Mouse (Mus musculus) urinary bladder, postnatal 25 days (tissue): ENCODE results near the gene Maged1.
A peak's percentile ranks its signal among the peaks of the same experiment; 100 is the strongest.
"Not testable (repeated sequence)": the region's sequence is repeated elsewhere in the genome, so short reads cannot be mapped to it uniquely, and the experiment has no call there.

Experiments
- DNase-seq: peaks from one replicate; pipeline ENCODE4 v3.0.0; 2022; ENCODE audit warnings: low spot score

The Maged1 gene

DNA sequence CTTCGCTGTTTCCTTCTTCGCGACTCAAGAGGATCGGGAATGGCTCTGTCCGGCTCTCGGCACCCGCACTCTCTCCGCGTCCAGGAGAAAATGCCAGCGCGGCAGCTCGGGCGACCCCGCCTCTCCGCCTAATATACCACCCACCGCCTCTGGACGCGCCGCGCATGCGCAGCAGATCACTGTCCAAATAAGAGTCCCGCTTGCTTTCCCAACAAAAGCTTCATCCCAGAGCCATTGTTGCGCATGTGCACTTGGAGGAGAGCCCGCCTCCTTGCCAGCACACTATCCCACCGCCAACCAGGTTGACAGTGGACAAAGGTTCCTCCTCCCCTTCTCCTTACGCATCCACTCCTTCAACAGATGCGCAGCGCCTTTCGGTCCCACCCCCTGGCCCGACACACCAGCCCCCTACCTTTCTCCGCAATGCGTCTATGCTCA, at the start of gene Maged1:
Gene Maged1 (minus strand): TSS at position 226 of the 438 bp plus-strand sequence.
- peak; percentile 78 for DNase-seq

GRCm38 (mm10) chrX:94580251-94580650, 38.3 kb upstream of the Maged1 start:
- DNase-seq, result no peak

- no peak for DNase-seq
Observed at GRCm38 (mm10) chrX:94564694-94565093, 22.8 kb upstream of the Maged1 start.

GRCm38 (mm10) chrX:94562392-94562791, 20.4 kb upstream of the Maged1 start:
- DNase-seq, result no peak

GRCm38 (mm10) chrX:94548227-94548626, 6.3 kb upstream of the Maged1 start:
- no peak for DNase-seq

- DNase-seq, result no peak
Observed at GRCm38 (mm10) chrX:94545941-94546340, 4.0 kb upstream of the Maged1 start.

DNA sequence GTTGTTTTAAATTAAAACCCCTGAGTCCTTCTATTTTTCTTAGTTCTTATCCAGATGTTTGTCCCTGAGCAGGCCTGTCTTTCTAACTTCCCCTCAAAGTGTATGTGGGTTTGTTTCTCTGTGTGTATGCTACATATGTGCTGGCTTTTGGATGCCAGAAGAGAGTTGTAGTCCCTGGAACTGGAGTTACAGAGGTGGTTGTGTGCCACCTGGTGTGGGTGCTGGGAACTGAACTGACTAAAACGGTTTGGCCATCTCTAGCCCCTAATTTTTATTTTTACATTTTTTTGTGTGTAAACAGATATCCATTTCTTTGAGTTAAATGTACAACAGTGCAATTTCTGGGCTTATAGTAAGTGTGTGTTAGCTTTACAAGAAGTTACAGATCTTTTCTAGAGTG, 3.0 kb upstream of the Maged1 start:
- no peak for DNase-seq

DNA sequence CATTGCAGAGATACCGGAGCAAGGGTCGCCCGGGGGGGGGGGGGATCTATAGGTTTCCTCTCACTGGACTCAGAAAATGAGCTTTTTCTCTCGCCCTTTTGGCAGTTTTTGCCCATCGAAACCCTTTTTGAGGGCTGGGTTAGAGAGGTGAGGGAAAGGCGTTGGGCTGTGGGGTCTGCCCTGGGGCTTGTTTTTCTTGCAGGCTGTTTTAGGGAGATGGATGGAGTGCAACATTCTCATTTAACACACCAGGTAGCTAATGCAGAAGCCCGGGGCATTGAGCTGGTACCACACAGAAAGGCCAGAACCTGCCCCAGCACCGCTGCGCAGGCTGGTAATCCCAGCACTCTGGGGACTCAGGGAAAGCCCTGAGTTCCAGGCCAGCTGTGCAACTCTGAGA, 593 bp upstream of the Maged1 start:
- DNase-seq, result no peak

GRCm38 (mm10) chrX:94541206-94541605, 737 bp downstream of the Maged1 start:
- DNase-seq, result peak; percentile 4

DNA sequence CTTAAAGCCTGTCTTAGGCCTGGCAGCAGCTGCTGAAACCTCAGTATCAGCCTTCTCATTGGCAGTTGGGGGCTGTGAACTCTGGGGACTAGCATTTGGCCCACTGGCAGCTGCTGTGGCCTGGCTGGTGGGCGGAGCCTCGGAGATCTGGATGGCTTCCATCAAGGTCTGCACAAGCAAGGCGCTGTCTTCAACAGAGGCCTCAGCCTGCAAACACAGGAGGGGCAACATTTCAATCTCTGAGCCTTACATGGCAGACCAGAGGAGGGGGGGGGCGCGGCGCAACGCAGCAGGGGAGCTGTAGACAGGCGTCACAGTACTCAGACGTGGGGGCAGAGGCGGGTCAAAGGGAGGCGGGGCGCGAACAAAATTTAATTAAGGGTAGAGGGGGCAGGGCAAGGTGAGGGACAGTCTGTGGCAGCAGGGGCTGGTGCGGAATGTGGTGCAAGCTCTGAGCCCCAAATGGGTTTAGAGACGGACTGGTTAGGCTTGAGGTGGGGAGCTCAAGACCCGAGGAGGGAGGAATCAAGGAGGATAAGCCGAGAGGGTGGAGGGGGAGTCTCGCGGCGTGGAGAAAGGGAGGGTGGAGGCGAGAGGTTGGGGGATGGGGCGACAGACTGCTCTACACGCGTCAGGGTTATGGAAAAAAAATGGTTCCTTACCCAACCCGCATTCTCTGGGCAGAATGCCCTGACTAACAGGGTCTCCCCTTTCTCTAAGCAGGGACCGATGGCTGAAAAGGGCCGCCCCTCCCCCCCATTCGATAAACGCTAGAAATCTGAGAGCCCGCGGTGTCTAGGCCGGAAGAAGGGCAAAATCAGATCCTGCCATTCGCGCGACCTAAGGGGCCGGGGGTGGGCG, 1.4 kb downstream of the Maged1 start:
- DNase-seq, result peak; percentile 27

- DNase-seq, result no peak
Observed at GRCm38 (mm10) chrX:94534346-94534745, 7.6 kb downstream of the Maged1 start.

- no peak for DNase-seq
Observed at GRCm38 (mm10) chrX:94530301-94530700, 11.6 kb downstream of the Maged1 start.

DNA sequence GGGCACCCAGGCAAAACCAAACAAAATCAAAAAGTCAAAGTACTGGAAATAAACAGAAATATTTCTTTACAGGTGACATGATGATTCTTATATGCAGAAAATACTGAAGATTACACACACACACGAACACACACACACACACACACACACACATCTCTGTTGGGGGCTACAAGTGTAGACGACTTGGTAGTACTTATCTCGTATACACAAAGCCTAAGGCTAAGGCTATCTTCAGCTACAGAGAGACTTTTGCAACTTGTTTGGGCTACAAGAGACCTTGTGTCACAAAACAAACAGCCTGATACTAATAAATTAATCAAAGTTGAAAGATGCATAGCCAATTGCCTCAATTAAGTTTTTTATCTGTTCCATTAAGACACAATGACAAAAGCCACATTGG, 19.8 kb downstream of the Maged1 start:
- no peak for DNase-seq

- DNase-seq, result no peak
Observed at GRCm38 (mm10) chrX:94508442-94508819, 33.5 kb downstream of the Maged1 start.

DNA sequence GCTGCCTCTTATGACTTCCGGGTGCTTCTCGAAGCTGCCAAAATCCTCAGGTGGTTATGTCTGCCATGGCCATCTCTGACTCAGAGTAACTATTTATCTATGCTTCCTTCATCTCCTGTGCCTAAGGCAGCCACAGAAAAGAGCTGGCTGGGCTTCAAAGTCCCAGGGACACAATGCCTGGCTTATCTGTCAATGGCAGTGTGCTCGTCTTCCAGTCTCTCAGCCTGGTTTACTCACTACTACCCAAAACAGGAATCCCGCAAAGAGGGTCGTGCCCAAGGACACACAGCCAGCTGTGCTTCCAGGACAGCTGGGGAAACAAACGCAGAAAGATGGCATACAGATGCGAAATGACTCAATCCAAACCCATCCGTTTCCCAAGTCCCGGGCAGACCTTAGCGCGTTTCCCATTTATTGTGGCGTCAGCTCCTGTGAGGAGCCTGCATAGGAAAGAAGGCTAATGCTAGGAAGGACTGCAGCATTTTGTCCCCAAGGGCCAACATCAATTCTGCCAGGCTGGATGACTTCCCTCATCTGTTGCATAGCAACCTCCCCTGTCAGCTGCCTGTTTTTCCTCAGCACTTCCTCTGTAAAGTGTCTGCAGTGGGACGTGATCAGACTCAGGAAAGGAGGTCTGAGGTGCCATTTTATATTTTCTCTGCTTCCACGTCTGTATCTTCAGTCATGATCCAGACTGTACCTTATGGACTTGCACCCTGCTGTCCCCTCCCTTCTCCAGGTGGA, 34.1 kb downstream of the Maged1 start:
- not testable (repeated sequence) for DNase-seq

DNA sequence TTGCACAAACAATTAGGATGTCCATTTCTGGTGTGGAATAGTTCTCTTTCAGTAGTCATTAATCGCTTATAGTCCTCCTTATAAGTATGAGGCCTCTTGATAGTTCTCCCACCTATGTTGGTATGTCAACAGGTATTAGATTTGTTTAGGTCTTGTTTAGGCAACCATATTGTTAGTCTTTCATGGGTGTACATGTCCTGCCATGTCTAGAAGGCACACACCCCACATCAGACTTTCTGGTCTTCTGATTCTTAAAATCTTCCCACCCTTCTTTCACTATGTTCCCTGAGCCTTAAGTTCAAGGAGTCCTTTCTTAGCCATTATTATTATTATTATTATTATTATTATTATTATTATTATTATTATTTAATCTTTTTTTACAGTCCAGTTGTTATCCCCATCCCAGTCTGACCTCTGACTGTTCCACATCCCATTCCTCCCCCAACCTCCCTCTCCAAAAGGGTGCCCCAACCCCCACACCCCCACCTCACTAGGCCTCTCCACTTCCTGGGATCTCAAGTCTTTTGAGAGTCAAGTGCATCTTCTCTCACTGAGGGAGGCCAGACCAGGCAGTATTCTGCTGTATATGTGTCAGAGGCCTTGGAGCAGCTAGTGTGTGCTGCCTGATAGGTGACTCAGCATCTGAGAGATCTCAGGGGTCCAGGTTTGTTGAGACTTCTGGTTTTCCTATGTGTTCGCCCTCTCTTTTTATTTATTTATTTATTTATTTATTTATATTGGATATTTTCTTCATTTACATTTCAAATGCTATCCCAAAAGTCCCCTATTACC, 55.7 kb downstream of the Maged1 start:
- no peak for DNase-seq
